Mouse (Mus musculus) urinary bladder, postnatal 4 days (tissue): ENCODE measurements around the gene Nol3.
A peak's percentile ranks its signal among the peaks of the same experiment; 100 is the strongest.

Experiments used
- DNase-seq, 2 experiments: peaks; one replicate each; pipeline ENCODE4 v3.0.0; 2021 to 2022; ENCODE audit warnings: low spot score in 2 of 2

Gene Nol3

DNA sequence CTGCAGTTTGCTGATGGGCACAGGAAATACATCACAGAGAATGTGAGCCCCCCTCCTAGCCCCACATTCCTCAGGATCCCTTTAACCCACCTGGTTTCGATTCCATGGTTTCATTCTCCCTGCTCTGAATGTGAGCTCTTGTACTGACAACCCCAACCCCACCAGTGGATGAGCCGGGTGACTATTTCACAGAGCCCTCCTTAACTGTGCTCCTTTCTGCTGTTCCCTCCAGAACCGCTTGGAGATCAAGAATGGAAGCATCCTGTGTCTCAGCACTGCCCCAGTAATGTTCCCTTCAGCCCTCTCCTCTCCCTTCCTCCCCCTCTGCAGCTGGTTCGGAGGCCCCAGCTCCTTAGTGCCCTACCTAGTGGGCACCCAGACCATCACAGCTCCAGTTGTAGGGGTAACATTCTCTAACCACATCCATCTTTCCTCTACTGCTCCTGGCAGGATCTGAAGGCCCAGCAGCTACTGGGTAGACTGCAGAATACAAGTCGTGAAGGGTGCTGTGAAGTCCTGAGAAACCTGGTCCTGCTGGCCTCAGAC is 30.3 kb downstream of the Nol3 start:
- DNase-seq, result no peak

DNA sequence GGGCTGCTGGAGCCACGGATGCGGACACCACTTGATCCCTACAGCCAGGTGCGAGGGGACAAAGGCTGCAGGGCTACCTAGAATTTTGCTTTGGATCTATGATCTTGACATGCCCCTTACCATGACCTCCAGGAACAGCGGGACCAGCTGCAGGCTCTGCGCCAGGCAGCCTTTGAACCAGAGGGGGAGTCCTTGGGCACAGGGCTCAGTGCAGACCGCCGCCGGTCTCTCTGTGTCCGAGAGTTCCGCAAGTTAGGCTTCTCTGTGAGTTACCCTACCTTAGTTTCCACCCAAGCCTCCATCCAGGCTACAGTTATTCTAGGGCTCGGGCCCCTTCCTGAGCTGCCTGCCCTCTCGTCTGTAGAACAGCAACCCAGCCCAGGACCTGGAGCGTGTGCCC is 31.7 kb downstream of the Nol3 start:
- no peak for DNase-seq

DNA sequence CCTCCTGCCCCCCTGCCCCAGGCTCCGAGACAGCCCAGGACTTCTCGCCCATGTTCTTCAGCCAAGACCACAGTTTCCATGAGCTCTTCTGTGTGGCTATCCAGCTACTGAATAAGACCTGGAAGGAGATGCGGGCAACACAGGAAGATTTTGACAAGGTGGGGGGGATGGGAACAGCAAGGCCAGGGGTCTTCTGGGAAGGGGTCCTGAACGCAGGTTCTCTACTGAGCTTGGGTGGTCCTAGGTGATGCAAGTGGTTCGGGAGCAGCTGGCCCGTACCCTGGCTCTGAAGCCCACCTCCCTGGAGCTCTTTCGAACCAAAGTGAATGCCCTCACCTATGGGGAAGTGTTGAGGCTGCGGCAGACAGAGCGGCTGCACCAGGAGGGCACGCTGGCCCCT is 32.5 kb downstream of the Nol3 start:
- DNase-seq, result no peak

DNA sequence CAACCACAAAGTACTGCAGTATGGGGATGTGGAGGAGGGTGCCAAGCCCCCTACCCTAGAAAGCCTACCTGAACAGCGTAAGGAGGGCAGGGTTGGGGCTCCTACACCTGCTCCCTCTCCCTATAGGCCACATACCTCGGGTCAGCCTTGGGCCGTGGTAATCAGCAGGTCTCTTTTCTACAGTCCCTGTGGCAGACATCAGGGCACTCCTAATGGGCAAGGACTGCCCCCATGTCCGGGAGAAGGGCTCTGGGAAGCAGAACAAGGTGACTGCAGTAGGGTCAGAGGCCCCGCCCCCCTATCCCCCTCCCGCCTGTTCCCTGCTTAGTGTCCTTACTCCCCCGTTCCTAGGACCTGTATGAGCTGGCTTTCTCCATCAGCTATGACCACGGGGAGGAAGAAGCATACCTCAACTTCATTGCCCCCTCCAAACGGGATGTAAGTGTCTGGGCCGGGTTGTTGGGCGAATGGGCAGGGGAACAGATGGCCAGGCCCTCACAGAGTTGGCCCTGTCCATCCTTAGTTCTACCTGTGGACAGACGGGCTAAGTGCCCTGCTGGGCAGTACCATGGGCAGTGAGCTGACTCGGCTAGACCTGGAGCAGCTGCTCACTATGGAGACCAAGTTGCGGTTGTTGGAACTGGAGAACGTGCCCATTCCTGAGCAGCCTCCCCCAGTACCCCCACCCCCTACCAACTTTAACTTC is 33.4 kb downstream of the Nol3 start:
- no peak for DNase-seq

DNA sequence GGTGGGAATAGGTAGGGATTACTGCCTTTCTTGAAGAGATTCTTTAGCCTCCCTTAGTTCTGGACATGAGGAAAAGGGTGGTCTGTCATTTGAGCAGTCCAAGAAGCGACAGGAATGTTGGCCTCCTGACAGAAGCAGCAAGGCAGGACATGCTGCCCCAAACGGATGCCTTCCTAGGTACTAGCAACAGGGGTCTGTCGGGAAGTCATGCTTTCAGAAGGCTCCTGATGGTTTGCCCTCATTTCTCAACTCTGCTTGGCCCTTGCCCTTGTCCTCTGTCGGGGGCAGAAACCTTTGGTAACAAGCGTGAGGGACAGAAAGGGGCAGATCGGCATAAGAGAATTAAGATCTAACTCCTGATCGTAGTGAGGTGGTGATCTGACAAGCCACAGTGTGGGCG is 34.2 kb downstream of the Nol3 start:
- no peak for DNase-seq

DNA sequence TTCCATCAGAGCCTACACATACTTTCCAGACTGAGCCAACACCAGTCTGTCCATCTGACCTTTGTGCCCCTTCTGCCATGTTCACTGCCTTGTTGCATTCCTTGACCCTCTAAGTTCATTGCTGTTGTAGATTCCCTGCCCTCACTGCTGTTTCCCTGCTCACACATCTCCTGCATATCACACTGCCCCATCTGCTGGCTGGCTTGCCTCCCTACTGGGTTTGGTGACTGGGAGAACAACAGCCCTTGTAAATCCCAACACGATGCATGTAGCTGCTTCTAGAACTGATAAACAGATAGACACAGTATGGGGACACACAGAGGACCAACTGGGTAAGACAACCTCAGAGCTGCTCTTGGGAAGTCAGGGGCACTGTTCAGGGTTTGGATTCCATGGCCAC is 35.8 kb downstream of the Nol3 start:
- no peak for DNase-seq

DNA sequence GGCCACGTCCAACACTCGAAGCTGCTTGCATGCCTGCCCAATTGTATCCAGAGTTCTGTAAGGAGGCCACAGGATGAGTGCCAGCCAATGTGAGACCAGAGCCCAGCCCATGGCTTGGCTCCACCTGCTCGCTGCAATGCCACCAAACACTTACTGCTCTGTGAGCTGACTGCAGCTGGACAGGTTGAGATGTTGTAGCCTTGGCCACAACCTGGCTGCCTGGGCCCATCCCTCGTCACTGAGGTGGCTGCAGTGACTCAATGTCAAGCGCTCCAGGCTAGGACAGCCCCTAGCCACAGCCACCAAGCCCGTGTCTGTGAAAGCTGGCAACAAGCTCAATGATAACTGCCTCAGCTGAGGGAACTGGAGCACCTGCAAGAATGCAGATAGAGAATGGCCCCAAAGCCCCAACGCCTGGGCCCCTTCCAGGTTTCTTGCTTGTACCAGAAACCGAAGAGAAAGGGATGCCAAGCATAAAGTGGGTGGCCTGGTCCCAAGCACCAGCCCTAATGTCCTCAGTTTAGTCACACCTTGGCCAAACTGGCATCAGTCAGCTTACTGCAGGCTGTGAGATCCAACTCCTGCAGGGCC is 37.0 kb downstream of the Nol3 start:
- DNase-seq, result no peak

DNA sequence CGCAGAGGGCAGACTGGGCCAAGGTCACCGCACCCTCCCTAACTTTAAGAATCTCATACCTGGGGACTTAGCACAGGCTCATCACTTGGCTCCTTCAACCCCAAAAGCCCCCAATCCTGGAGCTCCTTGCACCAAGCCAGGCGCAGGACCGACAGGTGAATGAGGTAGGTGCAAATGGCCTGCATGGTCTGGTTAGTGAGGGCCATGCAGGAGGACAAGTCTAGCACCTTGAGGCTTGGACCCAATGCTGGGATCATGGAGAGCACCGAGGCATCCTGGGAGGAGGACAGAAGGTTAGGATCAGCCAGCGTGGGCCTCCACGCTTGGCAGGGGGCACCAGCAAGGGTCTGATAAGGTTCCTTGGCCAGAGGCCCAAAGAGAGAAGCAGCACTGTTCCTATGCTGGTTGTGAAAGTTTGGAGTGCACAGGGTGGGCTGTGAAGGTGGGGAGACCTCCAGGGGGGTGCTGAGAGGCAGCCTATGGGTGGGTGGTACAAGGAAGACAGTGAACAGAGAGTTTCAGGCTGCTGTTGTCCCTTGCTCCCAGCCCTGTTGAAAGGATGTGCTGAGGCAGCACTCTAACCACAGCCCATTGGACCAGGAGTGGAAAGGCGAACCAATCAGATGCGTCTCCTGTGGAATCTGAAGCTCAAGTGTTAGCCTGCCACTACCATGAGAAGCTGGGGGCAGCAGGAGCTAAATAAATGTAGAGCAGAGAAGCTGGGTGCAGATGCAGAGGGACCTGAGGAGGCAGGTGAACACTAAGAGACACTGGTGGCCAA is 37.9 kb downstream of the Nol3 start:
- no peak for DNase-seq

DNA sequence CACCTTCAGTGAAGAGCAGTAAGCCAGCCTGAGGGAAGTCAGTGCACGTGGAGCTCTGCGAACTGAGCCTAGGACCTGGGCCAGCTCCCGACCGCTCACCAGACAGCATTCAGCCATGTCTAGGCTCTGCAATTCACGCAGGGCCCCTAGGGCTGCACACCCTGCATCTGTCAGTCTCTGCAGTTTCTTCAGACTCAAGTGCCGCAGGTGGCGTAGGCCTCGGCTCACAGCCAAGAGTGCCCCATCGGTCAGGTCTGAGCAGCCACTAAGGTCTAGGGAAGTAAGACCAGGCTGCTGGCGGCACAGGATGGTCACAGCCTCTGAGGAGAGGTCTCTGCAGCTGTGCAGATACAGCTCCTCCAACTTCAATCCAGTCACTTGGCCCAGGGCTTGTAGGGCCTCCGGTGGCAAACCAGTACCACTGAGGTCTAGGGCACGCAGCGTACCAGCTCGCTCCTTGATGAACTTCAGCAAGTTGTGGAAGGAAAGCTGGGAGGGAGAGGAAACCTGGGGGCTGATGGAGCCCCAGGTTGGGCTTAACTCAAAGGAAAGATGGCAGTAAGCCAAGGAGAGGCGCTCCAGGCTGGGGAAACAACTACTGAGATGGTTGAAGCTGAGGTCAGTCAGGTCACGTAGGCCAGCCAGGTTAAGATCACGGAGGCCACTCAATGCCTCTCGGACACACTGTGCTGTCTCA is 39.3 kb downstream of the Nol3 start:
- DNase-seq, result no peak

DNA sequence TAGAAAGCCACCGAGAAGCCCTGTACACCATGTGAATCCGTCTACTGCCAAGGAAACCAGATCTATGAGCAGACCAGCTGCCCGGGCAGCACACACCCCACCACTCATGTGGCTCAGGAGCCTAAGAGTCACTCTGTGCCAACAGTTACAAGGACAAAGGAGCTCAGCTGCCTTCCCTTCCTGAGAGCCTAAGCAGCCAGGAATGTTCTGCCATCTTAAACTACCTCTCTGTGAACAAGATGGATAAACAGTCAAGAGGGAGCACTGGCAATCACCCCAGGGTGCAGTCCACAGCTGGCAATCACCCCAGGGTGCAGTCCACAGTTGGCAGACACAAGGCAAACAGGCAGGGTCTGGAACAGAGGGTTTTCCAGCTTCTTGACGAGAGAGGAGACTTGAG is 42.0 kb downstream of the Nol3 start:
- no peak for DNase-seq

DNA sequence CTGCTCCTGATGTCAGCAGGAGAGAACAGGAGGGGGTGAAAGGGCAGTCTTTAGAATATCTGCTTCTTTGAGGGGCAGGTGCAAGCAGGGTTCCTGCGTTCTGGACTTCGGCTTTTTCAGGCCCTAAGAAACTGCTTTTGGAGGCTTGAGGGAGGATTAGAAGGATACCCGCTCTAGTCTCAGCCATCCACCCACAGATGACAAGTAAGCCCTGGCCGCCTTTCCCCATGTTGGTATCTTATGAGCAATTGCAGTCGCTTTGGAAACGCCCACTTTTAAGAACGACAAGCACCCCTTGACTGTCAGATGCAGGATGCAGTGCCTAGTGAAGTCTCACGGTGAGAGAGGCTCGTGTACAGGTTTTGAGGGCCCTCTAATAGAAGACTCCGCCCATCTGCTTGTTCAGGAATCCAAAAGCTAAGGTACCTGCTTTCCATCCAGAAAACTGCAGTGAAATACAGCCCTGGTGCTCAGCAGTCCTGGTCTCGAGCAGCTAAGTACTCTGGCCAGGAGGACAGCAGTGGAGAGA is 42.8 kb downstream of the Nol3 start:
- no peak for DNase-seq

DNA sequence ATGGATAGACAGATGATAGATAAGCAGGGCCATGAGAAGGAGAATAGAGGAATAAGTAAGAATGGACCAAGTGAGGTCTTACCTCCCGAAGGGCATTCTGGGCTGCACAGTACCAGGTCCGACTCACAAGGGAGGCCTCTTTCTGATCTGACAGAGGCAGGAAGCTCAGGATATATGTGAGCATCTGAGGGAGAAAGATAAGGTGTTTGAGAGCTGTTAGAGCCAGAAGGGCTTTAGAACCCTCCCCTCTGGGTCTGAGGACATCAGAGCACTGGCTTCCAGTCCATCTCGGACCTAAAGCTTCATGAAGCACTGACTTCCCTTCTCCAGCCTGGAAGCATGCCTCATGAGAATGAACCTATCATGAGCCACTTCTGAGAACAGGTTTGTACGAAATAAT is 47.2 kb downstream of the Nol3 start:
- DNase-seq, result no peak

DNA sequence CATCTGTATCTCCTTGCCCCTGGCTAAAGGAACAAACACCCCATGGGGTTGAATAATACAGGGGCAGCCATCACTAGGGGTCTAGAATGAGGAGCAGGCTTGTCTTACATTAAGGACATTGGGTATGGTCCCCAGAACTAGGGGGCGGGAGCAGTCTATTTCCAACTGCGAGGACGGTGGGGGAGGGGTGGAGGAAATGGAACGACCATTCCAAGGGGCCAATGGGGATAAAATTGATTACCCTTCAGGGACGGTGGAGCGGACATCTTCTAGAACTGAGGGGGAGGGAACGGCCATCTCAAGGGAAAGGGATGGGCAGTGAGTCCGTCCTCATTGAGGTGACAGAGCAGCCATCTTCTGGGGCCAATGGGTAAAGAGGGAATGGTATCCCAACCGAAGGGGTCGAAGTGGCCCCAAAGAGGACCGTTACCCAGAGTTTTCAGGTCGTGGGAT is 49.7 kb downstream of the Nol3 start:
- no peak for DNase-seq

DNA sequence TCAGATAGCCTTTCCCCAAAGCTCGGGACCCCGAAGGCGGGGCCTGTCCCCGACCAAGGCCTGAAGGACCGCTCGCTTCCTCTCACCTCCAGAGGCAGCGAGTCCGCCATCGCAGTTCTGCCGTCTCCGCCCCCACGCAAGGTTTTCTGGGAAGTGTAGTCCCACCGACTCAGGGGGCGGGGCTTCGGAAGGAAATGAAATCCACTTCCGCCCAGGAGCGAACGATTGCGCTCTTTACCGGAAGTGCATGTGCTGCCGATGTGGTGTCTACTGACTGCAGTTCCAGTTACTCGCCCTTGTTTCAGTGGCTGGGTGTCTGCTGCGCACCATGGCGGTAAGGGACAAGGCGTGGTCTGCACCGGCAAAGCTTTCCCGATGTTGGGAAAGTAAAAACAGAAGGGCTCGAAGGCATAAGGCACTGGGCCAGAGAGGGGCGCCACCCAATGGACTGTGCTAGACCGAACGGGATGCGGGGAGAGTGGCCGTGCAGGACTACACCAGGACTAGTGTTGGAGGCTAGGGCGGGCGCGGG is 50.3 kb downstream of the Nol3 start, which contains the start of the genes Lrrc29 and Tmem208:
Gene Lrrc29, minus strand, starts transcription at position 138 of the 532 bp plus-strand sequence.
Gene Tmem208, plus strand, starts transcription at position 214 of the 532 bp plus-strand sequence.
- DNase-seq, result peak; percentile 95 to 97

DNA sequence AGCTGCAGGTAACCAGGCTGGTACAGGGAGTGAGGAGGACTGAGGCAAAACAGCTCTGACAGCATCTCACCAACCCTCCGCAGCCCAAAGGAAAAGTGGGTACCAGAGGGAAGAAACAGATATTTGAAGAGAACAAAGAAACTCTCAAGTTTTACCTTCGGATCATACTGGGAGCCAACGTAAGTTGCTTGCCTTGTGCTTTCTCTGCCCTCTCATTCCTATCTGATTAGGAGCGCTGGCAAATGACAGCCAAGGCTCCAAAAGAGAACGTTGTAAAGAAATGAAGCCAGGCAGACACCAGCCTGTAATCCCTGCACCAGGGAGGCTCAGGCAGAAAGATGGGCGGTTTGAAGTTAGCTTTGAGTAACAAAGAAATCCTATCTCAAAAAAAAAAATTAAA is 51.0 kb downstream of the Nol3 start:
- no peak for DNase-seq

DNA sequence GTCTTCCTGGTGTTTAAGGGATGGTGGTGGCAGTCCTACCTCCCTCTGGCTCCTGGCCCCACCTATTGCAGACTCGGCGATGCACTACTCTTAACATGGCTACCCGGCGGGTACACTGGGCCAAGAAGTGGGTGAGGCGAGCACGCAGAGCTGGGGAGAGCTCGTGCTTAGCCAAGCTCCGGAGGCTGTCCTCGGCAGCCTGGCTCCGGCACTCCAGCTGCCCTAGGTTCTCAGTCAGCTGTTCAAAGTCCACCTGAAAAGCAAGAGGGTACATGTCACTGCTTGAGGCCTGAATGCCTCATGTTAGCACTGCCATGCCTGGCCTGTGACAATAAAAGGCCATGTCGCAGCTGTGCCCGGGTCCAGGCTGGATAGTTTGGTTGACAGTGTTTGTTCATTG is 54.4 kb downstream of the Nol3 start:
- no peak for DNase-seq

DNA sequence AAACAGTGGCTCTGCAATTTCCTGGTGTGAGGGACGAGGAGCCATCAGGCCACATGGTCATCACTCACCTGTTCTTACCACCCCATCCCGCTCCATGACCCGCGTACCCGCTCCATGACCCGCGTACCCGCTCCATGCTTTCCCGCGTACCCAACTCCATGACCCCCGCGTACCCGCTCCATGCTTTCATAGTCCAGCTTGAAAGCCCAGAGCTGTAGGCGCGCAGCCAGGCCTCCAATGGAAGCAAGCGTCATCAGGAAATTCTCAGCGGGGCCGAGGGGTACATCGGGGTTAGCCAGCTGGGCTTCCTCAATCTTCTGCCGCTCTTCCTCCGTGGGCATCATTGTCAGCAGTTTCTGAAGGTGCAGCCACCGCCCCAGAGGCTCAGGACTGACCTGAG is 55.5 kb downstream of the Nol3 start:
- no peak for DNase-seq
